Mouse (Mus musculus) left cerebral cortex, postnatal 14 days (tissue): ENCODE data around the gene Zbed3. TPM values are rescaled to one million over a fixed set of nuclear protein-coding genes. Genes with fewer than 3 reads are reported as not detected.
"Not testable (repeated sequence)": the region's sequence is repeated elsewhere in the genome, so short reads cannot be mapped to it uniquely, and the experiment has no call there.

Experiments used
- DNase-seq, 2 experiments: peaks; one replicate each; pipeline ENCODE4 v3.0.0; 2021 to 2022; ENCODE audit warnings: low spot score in 2 of 2, mixed read lengths in 1 of 2
- intact Hi-C: fragments of 180-260 bp; cut with DNase I; formaldehyde crosslinking; loops from one replicate; pipeline ENCODE4 v1.15.1; 2025
- total RNA-seq, 2 experiments: library from RNA; stranded (reverse); gene quantifications; 2 replicates each; pipeline ENCODE4 v1.2.3; 2021

Zbed3 gene
- total RNA-seq, 2 experiments from 2014 or later: 16.7 to 17.3 TPM

- peak in 1 of 2 experiments; percentile 54 for DNase-seq
- intact Hi-C loops: no loop called here
Measured at GRCm38 (mm10) chr13:95327345-95327741, 3.9 kb downstream of the Zbed3 start.

- DNase-seq: no peak
- intact Hi-C loops: no loop called here
Measured at GRCm38 (mm10) chr13:95328767-95329166, 5.4 kb downstream of the Zbed3 start.

- intact Hi-C loops: no loop called here
- no peak for DNase-seq
Measured at GRCm38 (mm10) chr13:95330507-95330906, 7.1 kb downstream of the Zbed3 start.

GRCm38 (mm10) chr13:95332086-95332899 is 8.9 kb downstream of the Zbed3 start:
- intact Hi-C loops: no loop called here
- no peak for DNase-seq

- intact Hi-C loops: no loop called here
- no peak for DNase-seq
Measured at GRCm38 (mm10) chr13:95336122-95336677, 12.8 kb downstream of the Zbed3 start.

GRCm38 (mm10) chr13:95343470-95343869 is 20.1 kb downstream of the Zbed3 start:
- DNase-seq: no peak
- intact Hi-C loops: no loop called here

- DNase-seq: no peak
- intact Hi-C loops: loop anchor here (2.0 to 5.0 kb wide), 2 partner anchors 21 to 329 kb away; no protein-coding TSS in a partner anchor
Measured at GRCm38 (mm10) chr13:95345869-95346268, 22.5 kb downstream of the Zbed3 start.

GRCm38 (mm10) chr13:95347018-95347696 is 23.7 kb downstream of the Zbed3 start:
- intact Hi-C loops: loop anchor here (2.0 to 5.0 kb wide), 2 partner anchors 22 to 330 kb away; no protein-coding TSS in a partner anchor

GRCm38 (mm10) chr13:95348476-95348875 is 25.1 kb downstream of the Zbed3 start:
- intact Hi-C loops: loop anchor here (5.0 kb wide), 1 partner anchor 331 kb away; no protein-coding TSS in a partner anchor
- no peak for DNase-seq

More at GRCm38 (mm10) chr13:95347018-95347696, 23.7 kb downstream of the Zbed3 start:
- DNase-seq: peak; percentile 85 to 88

GRCm38 (mm10) chr13:95358223-95358622 is 34.8 kb downstream of the Zbed3 start:
- no peak for DNase-seq
- intact Hi-C loops: no loop called here

- DNase-seq: no peak
- intact Hi-C loops: no loop called here
Measured at GRCm38 (mm10) chr13:95363440-95363839, 40.0 kb downstream of the Zbed3 start.

GRCm38 (mm10) chr13:95366356-95366755 is 42.9 kb downstream of the Zbed3 start:
- DNase-seq: no peak
- intact Hi-C loops: no loop called here

GRCm38 (mm10) chr13:95374701-95375553 is 51.5 kb downstream of the Zbed3 start, which contains the start of gene Aggf1:
TSS of gene Aggf1 (minus strand) at chr13:95375352.
- intact Hi-C loops: no loop called here
- peak; percentile 89 to 92 for DNase-seq

GRCm38 (mm10) chr13:95375554-95375914 is 52.1 kb downstream of the Zbed3 start:
- no peak for DNase-seq
- intact Hi-C loops: no loop called here

- intact Hi-C loops, DNase-seq: not testable (repeated sequence)
Measured at GRCm38 (mm10) chr13:95376689-95377289, 53.4 kb downstream of the Zbed3 start.

GRCm38 (mm10) chr13:95378696-95379095 is 55.3 kb downstream of the Zbed3 start:
- intact Hi-C loops: no loop called here
- no peak for DNase-seq

- intact Hi-C loops: no loop called here
- DNase-seq: no peak
Measured at GRCm38 (mm10) chr13:95382418-95382817, 59.0 kb downstream of the Zbed3 start.
